9 mouse cellular contexts compared by ENCODE assay signal in the genomic region with DNA sequence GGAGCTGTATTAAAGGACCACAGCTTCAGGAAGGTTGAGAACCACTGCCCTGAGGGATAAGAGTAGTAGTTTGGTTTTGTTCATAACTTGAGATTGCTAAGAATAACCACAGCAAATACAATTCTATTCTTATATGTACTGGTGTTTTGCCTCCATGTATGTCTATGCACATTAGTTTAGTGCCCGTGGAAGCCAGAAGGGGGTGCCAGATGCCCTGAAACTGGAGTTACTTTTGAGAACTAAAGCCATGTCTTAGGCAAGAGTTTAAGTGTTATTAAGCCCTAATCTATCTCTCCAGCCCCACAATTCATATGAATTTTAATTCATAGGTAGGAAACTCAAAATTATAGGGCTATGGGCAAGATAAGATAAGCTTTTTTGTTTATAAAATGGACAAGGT. TPM values are rescaled to one million over a fixed set of nuclear protein-coding genes. Genes with fewer than 3 reads are reported as not detected.
DNase-seq lines count a peak whose midpoint lies in the region; ATAC-seq and TF ChIP-seq lines count a peak whose summit lies in the region.
"Had no signal": no experiment of that assay in that cellular context is flagged by ENCODE, and none has a peak within 500 bp of the region (broad histone marks: within the 10 kb centered on the region; RNA-seq: fewer than 3 reads in every experiment).

No protein-coding gene starts in this region.

- no peaks in the 10 kb centered on the region for H3K4me1 ChIP-seq in heart, adult 2 months (ENCODE audit: control insufficient read depth, insufficient read depth, low read length)
- 0 out of 2 replicates have a peak, but pooled peaks cover 4% of the 10 kb centered on the region for H3K4me1 ChIP-seq in heart, embryonic 12.5 days (replicated peaks)

- peak; percentile 35 to 49 for DNase-seq in heart, adult 2 months
- peak; percentile 39 to 58 for DNase-seq in CD8-positive naive resting alpha-beta T cell, adult 2 months (ENCODE audit: low read depth in 2 of 2, low spot score in 2 of 2)
- peak; percentile 67 for DNase-seq in adrenal gland, postnatal 25 days
- DNase-seq in gastrocnemius, postnatal 10 days, result peak; percentile 42
- peak; percentile 52 to 68 for DNase-seq in left cerebral cortex, postnatal 14 days (ENCODE audit: low spot score in 2 of 2)
- DNase-seq in ovary, postnatal 36 days (ENCODE audit: low spot score), result peak; percentile 52
- DNase-seq in urinary bladder, postnatal 25 days (ENCODE audit: low spot score), result peak; percentile 51

- H3K4me3 ChIP-seq in heart, adult 2 months, result no peak overlapping the region
- H3K4me3 ChIP-seq in heart, embryonic 12.5 days, result no peak overlapping the region
- H3K4me3 ChIP-seq: liver, embryonic 15.5 days had no signal

- no peak for TF ChIP-seq POLR2A in heart, adult 2 months (IDR thresholded peaks at IDR 0.05; ENCODE audit: insufficient read depth, low read depth, low read length)

- H3K79me2 ChIP-seq in heart, adult 2 months (replicated peaks; ENCODE audit: control insufficient read depth, insufficient read depth, low read length), result no peaks in the 10 kb centered on the region

- ATAC-seq in heart, embryonic 12.5 days (ENCODE audit: insufficient number of reproducible peaks, low FRiP score), result no peak

- no peak for TF ChIP-seq EP300 in heart, adult 2 months (IDR thresholded peaks at IDR 0.05; ENCODE audit: insufficient read depth, low read depth, low read length)

- no peak overlapping the region for H3K4me2 ChIP-seq in heart, embryonic 12.5 days
- H3K4me2 ChIP-seq: liver, embryonic 15.5 days had no signal

- no peaks in the 10 kb centered on the region for H3K36me3 ChIP-seq in heart, adult 2 months (ENCODE audit: control insufficient read depth, insufficient read depth, low read length)
- H3K36me3 ChIP-seq in heart, embryonic 12.5 days, result no peaks in the 10 kb centered on the region
- H3K36me3 ChIP-seq: liver, embryonic 15.5 days had no signal

- H3K9me3 ChIP-seq in heart, embryonic 12.5 days (replicated peaks), result no peaks in the 10 kb centered on the region
- H3K9me3 ChIP-seq: liver, embryonic 15.5 days had no signal

- intact Hi-C loops in heart, adult 2 months (cut with DNase I), result loop anchor here (2.0 kb wide), 1 partner anchor 45 kb away; no protein-coding TSS in a partner anchor
- intact Hi-C loops in left cerebral cortex, postnatal 14 days (cut with DNase I), result loop anchor here (10.0 kb wide), 1 partner anchor 123 kb away; a partner anchor contains a TSS

- no peaks in the 10 kb centered on the region for H3K27me3 ChIP-seq in heart, adult 2 months (ENCODE audit: control insufficient read depth, insufficient read depth, low read length)
- no peaks in the 10 kb centered on the region for H3K27me3 ChIP-seq in heart, embryonic 12.5 days (replicated peaks)
- H3K27me3 ChIP-seq: liver, embryonic 15.5 days had no signal

- peak; percentile 83 for TF ChIP-seq CTCF in heart, adult 2 months (IDR thresholded peaks at IDR 0.05)

- WGBS in heart, adult 2 months, result 20% methylated on average over 1 of the region's 1 CpGs
- WGBS in heart, embryonic 12.5 days, result 23% methylated on average over 1 of the region's 1 CpGs

- H3K27ac ChIP-seq in heart, adult 2 months, result no peak overlapping the region
- no peak overlapping the region for H3K27ac ChIP-seq in heart, embryonic 12.5 days (ENCODE audit: poor library complexity, severe bottlenecking)
- H3K27ac ChIP-seq: liver, embryonic 15.5 days had no signal

- no peak overlapping the region for H3K9ac ChIP-seq in heart, adult 2 months (ENCODE audit: low read depth, low read length)
- H3K9ac ChIP-seq in heart, embryonic 12.5 days, result no peak overlapping the region
- H3K9ac ChIP-seq: liver, embryonic 15.5 days had no signal

RNA-seq across cellular contexts. Expression of a gene that starts 5.3 kb away (rescaled TPM):
- total RNA-seq in heart, adult 2 months (2021), result under 1 TPM; 0.18 to 0.23 TPM
- polyA plus RNA-seq in heart, adult 2 months (2012; rRNA removed), result 0.21 and 0.26 TPM in 2 replicates
- 0.22 and 0.36 TPM in 2 replicates for polyA plus RNA-seq in heart, embryonic 12.5 days (2016; fragmentation: Nextera tagmentation; extraction: Ambion mirVana)
- 0.91 and 1.4 TPM in 2 replicates for total RNA-seq in adrenal gland, postnatal 25 days (2021)
- under 1 TPM; 0.14 to 0.20 TPM for total RNA-seq in gastrocnemius, postnatal 10 days (2021)
- total RNA-seq in left cerebral cortex, postnatal 14 days (2021), result 1 to 10 TPM in 1 of 2 experiments, under 1 TPM in 1; 0.95 to 1.3 TPM

RNA-seq across cellular contexts. Expression of a gene that starts 5.4 kb away (rescaled TPM):
- 10 to 100 TPM; 76.6 to 97.3 TPM for total RNA-seq in heart, adult 2 months (2021)
- 71.0 and 145 TPM in 2 replicates for polyA plus RNA-seq in heart, adult 2 months (2012; rRNA removed)
- 47.0 and 47.2 TPM in 2 replicates for polyA plus RNA-seq in heart, embryonic 12.5 days (2016; fragmentation: Nextera tagmentation; extraction: Ambion mirVana)
- total RNA-seq in adrenal gland, postnatal 25 days (2021), result 217 and 293 TPM in 2 replicates
- total RNA-seq in gastrocnemius, postnatal 10 days (2021), result 10 to 100 TPM; 55.8 to 57.9 TPM
- 100 to 1,000 TPM; 133 to 141 TPM for total RNA-seq in left cerebral cortex, postnatal 14 days (2021)
